Mouse (Mus musculus): Measurements from ENCODE around the gene Dync1li1. TPM values are rescaled to one million over a fixed set of nuclear protein-coding genes. Genes with fewer than 3 reads are reported as not detected.
A peak's percentile ranks its signal among the peaks of the same experiment; 100 is the strongest.
"Not testable (repeated sequence)": the region's sequence is repeated elsewhere in the genome, so short reads cannot be mapped to it uniquely, and the experiment has no call there.

Dync1li1 gene
- 10 to 100 TPM; 42.1 to 42.6 TPM for total RNA-seq (2021)
- polyA plus RNA-seq (2012; rRNA removed): 10.6 and 11.7 TPM in 2 replicates
- long read RNA-seq, transcript Dync1li1-201 (13 exons, 2,601 nt): major isoform, 37 of 39 reads
- long read RNA-seq, partial matches to known transcripts: 1 of 39 reads
- long read RNA-seq, other reads (novel, unspliced or antisense): 1 of 39 reads

GRCm38 (mm10) chr9:114688252-114688952 lies at the start of gene Dync1li1:
Gene Dync1li1, plus strand, starts transcription at chr9:114688790.
- peak; percentile 99 for DNase-seq

DNA sequence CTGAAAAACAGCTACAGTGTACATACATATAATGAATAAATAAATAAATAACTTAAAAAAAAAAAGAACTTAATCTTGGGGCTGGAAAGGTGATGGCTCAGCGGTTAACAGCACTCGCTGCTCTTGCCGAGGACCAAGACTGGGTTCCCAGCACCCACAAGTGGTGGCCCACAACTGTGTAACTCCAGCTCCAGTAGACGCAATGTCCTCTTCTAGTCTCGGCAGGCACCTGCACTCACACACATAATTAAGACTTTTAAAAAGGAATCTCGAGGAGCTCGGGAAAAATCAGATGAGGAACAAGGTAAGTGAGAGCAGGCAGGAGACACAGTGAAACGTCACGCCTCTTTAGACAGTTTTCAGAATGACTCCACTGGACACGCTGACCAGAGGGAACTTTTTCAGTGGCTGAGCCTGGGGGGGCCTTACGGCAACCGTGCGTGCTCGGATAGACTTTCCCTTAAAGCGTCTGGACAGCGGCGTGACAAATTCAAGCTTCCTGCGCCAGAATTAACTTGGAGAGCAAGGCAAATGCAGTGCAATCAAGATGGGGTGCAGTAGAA lies 49.3 kb upstream of the Dync1li1 start:
- no peak for DNase-seq

DNA sequence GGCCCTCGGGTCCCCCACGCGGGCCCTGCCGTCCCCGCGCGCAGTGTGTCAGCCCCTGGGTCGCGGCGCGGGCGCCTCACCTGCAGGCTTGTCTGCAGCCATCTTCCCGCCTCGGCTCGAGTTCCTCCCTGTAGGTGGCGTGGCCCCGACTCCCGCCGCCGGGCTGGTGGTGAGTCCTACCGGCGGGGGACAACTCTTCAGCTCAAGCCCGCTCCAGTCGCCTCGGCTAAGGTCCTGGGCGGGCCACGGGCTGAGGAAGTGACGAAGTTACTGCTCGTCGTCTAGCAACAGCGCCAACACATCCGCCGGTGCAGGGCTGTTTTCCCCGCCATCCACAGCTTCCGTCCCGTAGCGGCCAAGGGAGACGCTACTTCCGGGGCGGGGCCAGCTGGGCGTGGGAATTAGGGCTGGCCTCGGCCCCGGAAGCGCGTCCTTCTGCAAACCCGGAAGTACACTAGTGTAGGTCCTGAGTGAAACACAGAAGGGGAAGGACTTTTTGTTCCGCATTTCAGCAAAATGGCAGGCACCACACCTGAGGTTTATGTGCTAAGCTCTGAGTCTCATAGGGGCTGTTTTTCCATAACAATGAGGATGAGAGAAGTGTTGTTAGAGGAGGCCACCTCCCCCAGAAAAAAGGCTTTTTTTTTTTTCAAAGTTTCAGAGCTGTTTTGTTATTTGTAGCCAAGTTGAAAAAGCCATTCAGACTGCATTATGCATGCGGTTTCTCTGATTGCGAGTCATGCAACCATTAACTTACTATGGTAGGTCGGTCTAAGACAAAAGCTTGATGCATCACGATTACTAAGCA lies 48.5 kb upstream of the Dync1li1 start, which contains the start of gene Cnot10:
Gene Cnot10 (minus strand): TSS at position 346 of the 808 bp plus-strand sequence.
- DNase-seq: peak; percentile 98

GRCm38 (mm10) chr9:114646556-114647505 lies 41.8 kb upstream of the Dync1li1 start:
- DNase-seq: no peak

DNA sequence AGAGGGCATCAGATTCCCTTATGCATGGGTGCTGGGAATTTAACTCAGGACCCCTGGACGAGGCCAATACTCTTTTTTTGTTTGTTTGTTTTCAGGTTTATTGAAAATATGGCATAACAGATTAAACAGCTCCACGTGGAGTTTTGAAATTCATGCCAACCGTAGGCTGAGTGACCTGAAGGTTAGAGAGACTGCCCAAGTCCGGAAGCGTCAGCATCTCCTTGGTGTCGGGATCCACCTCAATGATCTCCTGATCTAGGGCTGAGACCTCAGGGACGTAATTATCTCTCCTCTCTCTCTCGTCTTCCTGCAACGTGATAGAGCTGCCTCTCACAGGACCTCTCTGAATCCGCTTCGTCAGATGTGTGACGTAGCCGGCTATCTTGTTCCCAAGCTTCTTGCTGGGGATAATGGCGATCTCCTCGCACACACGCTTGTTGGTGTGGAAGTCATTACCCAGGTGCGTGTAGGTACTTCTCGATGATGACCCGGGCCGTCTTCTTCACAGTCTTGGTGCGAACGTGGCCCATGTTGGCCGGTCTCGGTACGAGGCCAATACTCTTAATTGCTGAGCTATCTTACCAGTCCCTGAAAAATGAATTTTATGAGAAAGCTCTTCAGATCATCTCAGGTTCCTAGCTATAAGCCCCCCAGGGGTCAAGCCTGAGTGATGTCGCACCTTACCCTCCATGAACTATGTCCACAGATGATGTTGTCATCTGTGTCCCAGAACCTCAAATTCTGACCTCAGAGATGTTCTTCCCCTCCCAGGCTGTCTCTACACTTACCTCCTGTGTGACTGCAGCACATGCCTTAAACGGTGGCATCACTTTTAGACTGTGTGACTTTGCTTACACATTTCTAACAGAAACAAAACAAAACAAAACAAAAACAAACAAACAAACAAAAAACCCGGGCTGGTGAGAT lies 40.8 kb upstream of the Dync1li1 start:
- DNase-seq: no peak

GRCm38 (mm10) chr9:114648472-114648871 lies 40.1 kb upstream of the Dync1li1 start:
- DNase-seq: not testable (repeated sequence)

- DNase-seq: no peak
Observed at GRCm38 (mm10) chr9:114649371-114649770, 39.2 kb upstream of the Dync1li1 start.

DNA sequence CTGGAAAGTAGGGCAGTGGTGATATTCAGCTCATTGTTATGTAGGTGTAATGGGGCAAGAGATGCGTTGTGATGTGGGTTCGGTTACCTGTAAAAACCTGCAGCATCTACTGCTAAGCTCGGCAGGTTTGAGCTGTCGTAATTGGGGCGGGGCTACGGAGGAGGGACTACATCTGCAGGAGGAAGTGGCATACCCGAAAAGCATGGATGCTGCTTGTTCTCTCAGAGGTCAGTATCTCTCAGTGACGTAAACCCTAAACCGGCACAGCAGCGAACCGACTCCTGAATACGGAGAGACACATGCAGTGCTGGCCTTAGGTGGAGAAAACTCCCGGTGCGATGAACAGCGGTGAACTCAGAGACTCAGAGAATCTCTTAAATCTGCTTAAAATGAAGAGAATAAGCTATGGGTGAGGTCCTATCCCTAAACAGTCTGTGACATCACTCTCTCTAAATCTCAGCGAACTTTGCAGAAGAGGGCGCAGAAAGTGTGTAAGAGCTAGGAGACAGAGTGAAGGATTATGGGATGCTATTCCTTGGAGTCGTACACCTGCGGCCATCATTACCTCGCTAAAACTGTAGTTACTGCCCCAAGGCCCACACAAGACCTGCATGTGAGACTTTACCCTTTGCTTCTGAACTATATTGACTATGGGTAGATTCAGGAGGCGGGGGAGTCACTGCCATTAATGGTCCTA lies 37.5 kb upstream of the Dync1li1 start:
- no peak for DNase-seq

DNA sequence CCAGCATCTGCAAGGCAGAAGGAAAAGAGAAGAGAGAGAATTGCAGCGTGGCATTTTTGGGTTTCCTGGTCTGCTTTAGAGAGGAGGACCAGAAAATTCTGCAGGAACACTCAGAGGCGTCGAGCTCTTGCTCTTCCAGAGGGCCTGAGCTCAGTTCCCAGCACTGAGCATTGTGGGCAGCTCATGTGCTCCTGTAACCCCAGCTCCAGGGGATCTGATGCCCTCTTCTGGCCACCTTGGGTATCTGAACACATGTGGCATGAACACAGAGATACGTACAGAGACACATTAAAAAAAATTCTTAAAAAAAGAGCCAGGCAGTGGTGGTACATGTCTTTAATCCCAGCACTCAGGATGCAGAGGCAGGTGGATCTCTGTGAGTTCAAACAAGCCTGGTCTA lies 33.2 kb upstream of the Dync1li1 start:
- no peak for DNase-seq

DNA sequence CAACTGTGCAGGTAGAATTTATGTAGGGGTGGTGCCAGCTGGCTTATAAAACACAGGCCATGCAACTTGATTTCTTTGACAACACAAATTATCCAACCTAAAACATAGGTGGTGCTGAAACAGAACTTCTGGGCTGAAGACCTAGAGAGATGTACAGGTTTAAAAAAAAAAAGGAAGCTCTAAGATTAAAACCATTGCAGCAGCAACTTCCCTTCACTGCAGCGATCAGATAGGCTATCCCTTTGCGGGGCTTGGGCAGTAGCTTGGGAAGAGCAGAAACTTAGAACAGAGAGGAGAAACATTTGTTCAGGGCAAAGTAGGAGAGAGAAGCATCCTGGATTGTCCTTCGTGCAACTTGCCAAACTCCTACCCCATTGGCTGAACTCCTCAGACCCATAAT lies 31.9 kb upstream of the Dync1li1 start:
- no peak for DNase-seq

- no peak for DNase-seq
Observed at GRCm38 (mm10) chr9:114660506-114660905, 28.1 kb upstream of the Dync1li1 start.

DNA sequence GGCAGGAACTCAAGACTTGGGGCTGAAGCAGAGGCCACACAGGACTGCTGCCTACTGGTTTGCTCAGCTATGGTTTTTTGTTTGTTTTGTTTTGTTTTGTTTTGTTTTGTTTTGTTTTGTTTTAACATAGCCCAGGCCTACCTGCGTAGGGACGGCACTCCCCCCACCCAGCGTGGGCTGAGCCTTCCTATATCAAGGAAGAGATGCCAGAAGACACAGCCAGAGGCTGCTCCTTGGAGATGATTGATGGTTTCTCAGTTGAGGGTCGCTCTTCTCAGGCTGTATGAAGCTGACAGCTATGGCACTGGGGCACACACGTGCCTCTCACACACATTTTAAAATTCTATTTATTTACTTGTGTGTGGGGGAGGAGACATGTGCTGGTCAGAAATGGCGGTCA lies 27.6 kb upstream of the Dync1li1 start:
- DNase-seq: no peak

- no peak for DNase-seq
Observed at GRCm38 (mm10) chr9:114661991-114662390, 26.6 kb upstream of the Dync1li1 start.

DNA sequence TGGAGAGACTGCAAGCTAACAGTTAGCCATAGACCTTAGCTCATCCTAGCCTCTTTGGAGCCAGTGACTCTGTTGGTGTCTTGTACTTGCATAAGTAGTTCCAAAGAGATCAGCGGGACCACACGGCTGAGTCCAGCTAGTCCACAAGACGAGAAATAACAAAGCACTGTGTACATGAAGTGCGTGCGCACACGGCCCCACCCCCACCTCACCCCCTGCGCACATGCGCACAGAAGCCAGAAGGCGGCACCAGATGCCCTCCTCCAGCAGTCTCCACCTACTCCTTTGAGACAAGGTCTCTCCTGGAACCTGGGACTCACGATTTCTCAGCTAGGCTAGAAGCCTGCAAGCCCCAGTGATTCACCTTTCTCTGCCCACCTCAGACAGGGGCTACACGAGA lies 24.8 kb upstream of the Dync1li1 start:
- DNase-seq: no peak

DNA sequence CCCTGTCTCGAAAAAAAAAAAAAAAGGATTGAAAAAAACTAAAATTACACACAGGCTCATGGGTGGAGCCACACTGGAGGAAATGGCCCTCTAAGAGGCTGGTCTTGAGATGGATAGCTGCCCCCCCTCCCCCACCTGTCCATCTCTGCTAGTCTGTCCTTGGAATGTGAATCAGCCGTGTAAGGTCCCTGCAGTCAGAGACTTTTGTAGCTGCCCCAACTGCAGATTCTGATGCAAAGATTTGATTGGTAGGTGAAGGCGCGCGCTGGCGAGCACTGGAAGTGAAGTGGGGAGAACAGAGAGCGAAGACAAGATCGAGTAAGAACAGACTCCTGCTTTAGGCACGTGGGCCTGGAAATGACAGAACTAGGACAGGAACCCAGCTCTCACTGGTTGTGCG lies 21.7 kb upstream of the Dync1li1 start:
- no peak for DNase-seq

DNA sequence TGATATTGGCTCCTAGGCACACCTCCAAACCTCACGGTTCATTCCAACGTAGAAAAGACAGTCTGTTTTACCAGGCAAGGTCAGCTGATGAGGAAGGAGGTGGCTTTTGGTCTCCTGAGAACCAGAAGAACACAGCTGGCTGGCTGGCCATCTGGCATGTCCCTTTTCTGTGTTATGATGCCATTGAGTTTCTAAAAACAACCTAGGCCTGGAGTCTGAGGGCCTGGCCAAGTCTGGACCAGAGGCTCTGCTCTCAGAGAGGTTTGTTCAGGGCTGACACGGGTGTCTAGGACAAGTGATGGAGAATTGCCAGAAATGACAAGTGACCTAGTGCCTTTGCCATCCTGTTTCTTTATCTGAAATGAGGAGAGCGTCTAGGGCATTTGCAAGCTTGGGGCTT lies 20.5 kb upstream of the Dync1li1 start:
- DNase-seq: no peak

- no peak for DNase-seq
Observed at GRCm38 (mm10) chr9:114669011-114669410, 19.6 kb upstream of the Dync1li1 start.

DNA sequence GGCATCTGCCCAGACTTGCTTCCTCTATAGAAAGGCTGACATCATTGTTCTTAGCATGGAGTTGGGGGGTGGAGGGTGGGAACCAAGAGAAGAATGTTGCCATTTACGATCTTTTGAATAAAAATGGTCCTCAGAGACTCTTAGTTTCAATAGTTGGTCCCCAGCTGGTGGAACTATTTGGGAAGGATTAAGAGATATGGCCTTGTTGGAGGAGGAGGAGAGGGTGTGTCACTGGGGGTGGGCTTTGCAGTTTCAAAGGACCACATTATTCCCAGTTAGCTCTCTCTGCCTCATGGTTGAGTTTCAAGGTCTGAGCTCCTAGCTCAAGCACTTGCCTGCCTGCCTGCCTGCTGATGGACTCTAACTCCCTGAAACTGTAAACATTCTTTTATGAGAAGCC lies 16.6 kb upstream of the Dync1li1 start:
- no peak for DNase-seq

DNA sequence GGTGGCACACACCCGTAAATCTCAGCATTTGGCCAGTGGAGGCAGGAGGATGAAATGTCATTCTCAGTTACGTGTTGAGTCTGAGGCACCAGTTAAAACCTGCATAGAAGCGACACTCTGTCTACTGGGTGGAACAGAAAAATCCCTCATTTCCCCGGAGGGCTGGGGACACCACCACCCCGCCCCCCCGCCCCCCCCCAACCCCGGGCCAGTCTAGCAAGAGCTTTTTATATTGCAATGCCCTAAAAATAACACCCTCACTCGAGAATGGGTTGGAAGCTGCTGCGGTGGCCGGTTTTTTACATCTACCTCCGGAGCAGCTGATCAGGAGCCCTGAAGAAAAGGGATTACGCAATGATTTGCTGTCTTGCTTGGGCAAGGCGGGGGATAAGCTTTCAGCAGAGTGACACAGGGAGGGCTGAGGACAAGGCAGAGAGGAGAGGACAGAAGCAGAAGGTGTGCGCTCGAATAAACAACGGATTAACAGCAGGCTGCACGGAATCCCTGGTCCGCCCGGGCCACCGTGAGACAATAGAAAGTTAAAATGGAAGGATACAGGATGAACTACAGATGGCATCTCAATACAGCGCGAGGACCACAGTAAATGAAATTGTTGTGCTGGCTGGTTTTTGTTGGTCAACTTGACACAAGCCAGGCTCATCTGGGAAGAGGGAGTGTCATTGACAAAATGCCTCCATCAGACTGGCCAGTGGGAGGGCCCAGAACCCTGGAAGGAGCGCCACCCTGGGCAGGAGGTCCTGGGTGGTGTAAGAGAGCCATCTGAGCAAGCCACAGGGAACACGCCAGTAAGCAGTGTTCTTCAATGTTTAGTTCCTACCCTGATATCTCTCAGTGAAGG lies 15.7 kb upstream of the Dync1li1 start:
- peak; percentile 17 for DNase-seq
